Mouse (Mus musculus): ENCODE results near the gene Esf1. TPM values are rescaled to one million over a fixed set of nuclear protein-coding genes. Genes with fewer than 3 reads are reported as not detected.
"Not testable (repeated sequence)": the region's sequence is repeated elsewhere in the genome, so short reads cannot be mapped to it uniquely, and the experiment has no call there.

The Esf1 gene
- polyA plus RNA-seq, 1 experiment: 16.7 TPM

DNA sequence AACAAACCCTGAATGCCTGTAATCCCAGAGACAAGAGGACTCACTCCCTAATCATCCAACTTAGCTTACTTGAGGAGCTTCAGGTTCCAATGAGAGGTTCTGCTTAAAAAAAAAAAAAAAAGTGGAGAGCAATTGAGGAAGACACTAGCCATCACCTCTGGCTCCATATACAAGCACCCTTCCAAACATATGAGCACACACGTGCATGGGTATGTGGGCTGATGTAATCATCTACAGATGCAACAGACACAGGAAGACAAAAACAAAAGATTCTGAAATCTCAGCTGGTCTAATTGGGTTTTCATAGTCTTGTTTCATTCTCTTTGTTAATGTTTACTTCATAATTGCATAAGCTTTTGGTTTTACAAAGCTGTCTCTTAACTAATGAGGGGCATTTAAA is 1.3 kb downstream of the Esf1 start:
- Histone ChIP-seq H3K4me1 (ENCODE audit: control insufficient read depth, insufficient read depth, low read length) (peaks cover 13% of the 10 kb centered on the region), H3K4me3 (ENCODE audit: insufficient read depth, low read length) (no peak overlapping the region), H3K27ac (ENCODE audit: insufficient read depth, low read depth, low read length) (no peak overlapping the region)
- TF ChIP-seq POLR2A (IDR thresholded peaks at IDR 0.05; ENCODE audit: borderline replicate concordance, low read depth, low read length): no peak
- no peak for TF ChIP-seq CTCF (IDR thresholded peaks at IDR 0.05; ENCODE audit: low read depth, low read length)

DNA sequence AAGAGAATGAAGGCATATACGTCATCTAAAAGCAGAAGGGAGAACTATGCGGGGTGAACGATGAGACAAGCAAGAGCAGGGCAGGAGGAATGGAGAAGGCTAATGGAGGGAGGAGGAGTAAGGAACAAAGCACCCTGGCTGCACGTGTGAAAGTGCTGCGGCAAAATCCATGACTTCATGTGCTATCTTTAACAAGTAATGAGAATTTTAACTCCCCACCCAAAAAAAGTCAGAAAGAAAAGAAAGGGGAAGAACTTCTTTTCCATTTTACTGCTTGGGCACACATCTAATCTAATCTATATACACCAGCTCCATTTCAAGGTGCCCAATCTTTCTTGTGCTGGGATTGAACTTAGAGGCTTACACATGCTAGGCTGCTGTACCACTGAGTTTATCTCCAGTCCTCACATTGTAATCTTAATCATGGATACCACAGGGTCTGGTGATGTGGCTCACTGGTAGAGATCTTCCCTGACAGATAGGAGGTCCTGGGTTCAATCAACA is 7.0 kb downstream of the Esf1 start:
- H3K27ac ChIP-seq (ENCODE audit: insufficient read depth, low read depth, low read length): no peak overlapping the region
- H3K4me3 ChIP-seq (ENCODE audit: insufficient read depth, low read length): no peak overlapping the region
- H3K4me1 ChIP-seq (ENCODE audit: control insufficient read depth, insufficient read depth, low read length): peaks cover 13% of the 10 kb centered on the region
- TF ChIP-seq POLR2A (IDR thresholded peaks at IDR 0.05; ENCODE audit: borderline replicate concordance, low read depth, low read length) (no peak), CTCF (IDR thresholded peaks at IDR 0.05; ENCODE audit: low read depth, low read length) (no peak)

DNA sequence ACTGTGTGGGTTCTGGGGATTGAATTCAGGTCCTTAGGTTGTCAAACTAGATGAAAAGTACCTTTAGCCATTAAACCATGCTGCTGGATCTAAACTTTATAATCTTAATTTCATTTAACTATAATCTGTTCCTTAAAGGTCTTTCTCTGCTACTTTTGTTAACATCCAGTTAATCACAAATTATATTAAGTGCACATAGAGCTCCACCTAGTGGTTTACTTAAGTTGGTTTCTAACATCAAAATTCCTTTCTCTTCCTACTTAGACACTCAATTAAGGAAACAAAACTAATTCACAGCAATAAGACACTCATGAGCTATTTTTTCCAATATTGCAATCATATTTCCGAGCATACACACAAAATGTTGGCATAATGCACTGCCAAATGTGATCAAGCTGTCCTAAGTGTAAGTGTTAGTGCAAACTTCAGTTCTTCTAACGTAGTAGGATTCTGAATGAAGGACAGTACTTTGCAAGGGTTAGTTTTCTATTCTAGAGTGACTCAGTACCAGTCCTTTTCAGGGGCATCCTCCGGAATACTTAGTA is 11.1 kb downstream of the Esf1 start:
- peaks cover 8% of the 10 kb centered on the region for H3K4me1 ChIP-seq (ENCODE audit: control insufficient read depth, insufficient read depth, low read length)
- no peak overlapping the region for H3K4me3 ChIP-seq (ENCODE audit: insufficient read depth, low read length)
- no peak for TF ChIP-seq CTCF (IDR thresholded peaks at IDR 0.05; ENCODE audit: low read depth, low read length)
- no peak for TF ChIP-seq POLR2A (IDR thresholded peaks at IDR 0.05; ENCODE audit: borderline replicate concordance, low read depth, low read length)
- H3K27ac ChIP-seq (ENCODE audit: insufficient read depth, low read depth, low read length): no peak overlapping the region

DNA sequence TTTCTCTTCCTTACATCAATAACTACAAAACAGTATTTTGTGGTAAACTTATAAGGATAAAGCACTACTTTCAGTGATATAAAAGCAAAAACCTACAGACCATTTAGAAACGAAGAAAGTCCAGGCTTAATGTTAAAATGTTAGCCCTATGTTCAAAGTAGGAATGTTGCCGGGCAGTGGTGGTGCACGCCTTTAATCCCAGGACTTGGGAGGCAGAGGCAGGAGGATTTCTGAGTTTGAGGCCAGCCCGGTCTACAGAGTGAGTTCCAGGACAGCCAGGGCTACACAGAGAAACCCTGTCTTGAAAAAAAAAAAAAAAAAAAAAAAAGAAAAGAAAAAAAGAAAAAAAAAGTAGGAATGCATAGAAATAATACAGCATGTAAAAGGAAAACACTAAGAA is 18.6 kb downstream of the Esf1 start, which contains the start of gene Gm17374:
Gm17374 (plus strand) TSS at position 301 of the 400 bp plus-strand sequence.
- H3K4me3 ChIP-seq (ENCODE audit: insufficient read depth, low read length); H3K4me1 ChIP-seq (ENCODE audit: control insufficient read depth, insufficient read depth, low read length); H3K27ac ChIP-seq (ENCODE audit: insufficient read depth, low read depth, low read length): not testable (repeated sequence)

DNA sequence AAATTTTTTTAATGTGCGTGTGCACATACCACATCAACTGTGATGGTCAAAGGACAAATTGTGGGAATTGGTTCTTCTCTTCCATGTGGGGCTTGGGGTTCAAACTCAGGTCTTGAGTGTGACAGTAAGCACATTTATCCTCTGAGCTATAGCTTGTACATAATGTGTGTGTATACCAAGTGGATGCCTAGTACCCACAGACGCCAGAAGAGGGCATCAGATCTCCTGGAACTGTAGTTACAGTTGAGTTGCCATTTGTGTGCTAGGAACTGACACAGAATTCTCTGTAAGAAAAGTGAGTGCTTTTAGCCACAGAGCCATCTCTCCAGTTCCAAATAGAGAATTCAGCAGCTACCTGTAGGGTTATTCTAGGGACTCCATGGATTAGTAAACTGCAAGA is 44.8 kb downstream of the Esf1 start:
- TF ChIP-seq CTCF (IDR thresholded peaks at IDR 0.05; ENCODE audit: low read depth, low read length) (no peak), POLR2A (IDR thresholded peaks at IDR 0.05; ENCODE audit: borderline replicate concordance, low read depth, low read length) (no peak)
- H3K4me1 ChIP-seq (ENCODE audit: control insufficient read depth, insufficient read depth, low read length): no peaks in the 10 kb centered on the region

DNA sequence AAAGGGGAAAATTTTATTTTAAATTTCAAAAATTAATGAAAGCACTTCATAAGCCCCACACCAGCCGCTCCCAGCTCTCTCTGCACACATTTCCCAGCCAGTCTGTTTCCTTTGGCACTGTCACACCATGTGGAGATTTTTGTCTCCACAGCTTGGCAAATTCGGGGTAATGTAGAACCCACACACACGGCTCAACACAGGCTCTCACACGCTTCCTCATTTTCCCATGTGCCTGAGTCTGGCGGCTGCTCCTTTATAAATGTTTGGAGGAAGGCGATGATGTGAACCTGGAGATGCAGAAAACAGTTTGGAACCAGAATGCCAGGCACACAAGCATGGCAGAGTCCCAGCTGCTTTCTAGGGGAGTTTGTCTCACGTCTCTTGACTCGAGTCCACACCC is 56.5 kb downstream of the Esf1 start:
- Histone ChIP-seq H3K4me1 (ENCODE audit: control insufficient read depth, insufficient read depth, low read length) (no peaks in the 10 kb centered on the region), H3K4me3 (ENCODE audit: insufficient read depth, low read length) (no peak overlapping the region), H3K27ac (ENCODE audit: insufficient read depth, low read depth, low read length) (no peak overlapping the region)
- no peak for TF ChIP-seq CTCF (IDR thresholded peaks at IDR 0.05; ENCODE audit: low read depth, low read length)
- no peak for TF ChIP-seq POLR2A (IDR thresholded peaks at IDR 0.05; ENCODE audit: borderline replicate concordance, low read depth, low read length)

More for the DNA sequence above, 44.8 kb downstream of the Esf1 start:
- no peak overlapping the region for H3K4me3 ChIP-seq (ENCODE audit: insufficient read depth, low read length)
- no peak overlapping the region for H3K27ac ChIP-seq (ENCODE audit: insufficient read depth, low read depth, low read length)

DNA sequence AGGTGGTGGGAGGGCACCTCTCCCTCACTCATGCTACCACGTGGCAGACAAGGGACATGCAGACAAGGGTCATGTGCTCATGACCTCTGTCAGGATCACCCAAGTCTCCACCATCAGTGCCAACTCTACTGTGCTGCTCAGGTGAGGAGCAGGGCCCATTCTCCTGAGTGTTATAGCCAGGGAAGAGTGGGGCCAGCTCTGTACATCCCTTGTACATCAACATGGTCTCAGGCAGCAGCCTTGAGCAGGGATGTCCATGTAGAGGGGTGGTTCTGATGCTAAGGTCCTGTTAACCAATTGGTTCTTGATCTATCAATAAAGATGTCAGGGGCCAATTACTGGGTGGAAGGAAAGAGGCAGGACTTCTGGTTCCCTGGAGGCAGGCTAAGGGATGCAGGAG is 61.4 kb downstream of the Esf1 start:
- H3K27ac ChIP-seq (ENCODE audit: insufficient read depth, low read depth, low read length): no peak overlapping the region
- no peaks in the 10 kb centered on the region for H3K4me1 ChIP-seq (ENCODE audit: control insufficient read depth, insufficient read depth, low read length)
- no peak for TF ChIP-seq POLR2A (IDR thresholded peaks at IDR 0.05; ENCODE audit: borderline replicate concordance, low read depth, low read length)
- no peak for TF ChIP-seq CTCF (IDR thresholded peaks at IDR 0.05; ENCODE audit: low read depth, low read length)
- no peak overlapping the region for H3K4me3 ChIP-seq (ENCODE audit: insufficient read depth, low read length)

DNA sequence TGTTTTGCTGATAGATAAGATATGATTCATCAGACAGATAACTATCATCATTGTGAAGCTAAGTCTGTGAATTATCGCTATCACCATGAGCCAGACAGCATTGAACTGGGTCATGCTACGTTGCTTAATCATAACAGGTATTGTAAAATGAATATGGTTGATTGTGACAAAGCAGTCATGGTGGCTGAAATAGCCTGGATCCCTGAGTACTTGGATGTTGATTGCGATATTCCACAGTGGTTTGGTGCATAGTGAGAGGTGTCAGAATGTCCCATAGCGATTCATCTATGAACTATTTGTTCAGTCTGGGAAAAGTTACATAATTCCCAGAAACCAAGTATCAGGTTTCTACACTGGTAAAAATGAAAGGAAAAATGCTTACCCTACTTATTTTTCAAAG is 62.7 kb downstream of the Esf1 start:
- TF ChIP-seq POLR2A (IDR thresholded peaks at IDR 0.05; ENCODE audit: borderline replicate concordance, low read depth, low read length): no peak
- TF ChIP-seq CTCF (IDR thresholded peaks at IDR 0.05; ENCODE audit: low read depth, low read length): no peak
- Histone ChIP-seq H3K4me3 (ENCODE audit: insufficient read depth, low read length) (no peak overlapping the region), H3K4me1 (ENCODE audit: control insufficient read depth, insufficient read depth, low read length) (no peaks in the 10 kb centered on the region), H3K27ac (ENCODE audit: insufficient read depth, low read depth, low read length) (no peak overlapping the region)

DNA sequence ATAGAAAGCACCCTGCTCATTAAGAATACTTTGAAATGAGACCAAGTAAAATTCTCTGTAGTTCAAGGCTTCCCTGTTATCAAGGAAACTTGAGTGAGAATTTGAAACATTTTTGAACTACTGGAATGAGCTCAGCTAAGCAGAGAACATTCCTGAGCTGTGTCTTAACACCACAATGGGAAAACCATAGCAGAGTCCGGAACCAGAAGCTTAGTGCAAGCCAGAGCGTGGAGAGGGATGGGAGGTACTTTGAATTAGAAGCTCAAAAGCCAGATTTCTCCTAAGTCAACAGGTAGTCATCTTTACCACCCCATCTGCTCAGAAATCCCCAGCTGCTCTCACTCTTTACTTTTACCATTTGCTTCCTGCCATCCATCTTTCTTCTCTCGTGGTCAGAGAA is 65.4 kb downstream of the Esf1 start:
- no peaks in the 10 kb centered on the region for H3K4me1 ChIP-seq (ENCODE audit: control insufficient read depth, insufficient read depth, low read length)
- H3K27ac ChIP-seq (ENCODE audit: insufficient read depth, low read depth, low read length): no peak overlapping the region
- H3K4me3 ChIP-seq (ENCODE audit: insufficient read depth, low read length): no peak overlapping the region
- TF ChIP-seq CTCF (IDR thresholded peaks at IDR 0.05; ENCODE audit: low read depth, low read length) (no peak), POLR2A (IDR thresholded peaks at IDR 0.05; ENCODE audit: borderline replicate concordance, low read depth, low read length) (no peak)

DNA sequence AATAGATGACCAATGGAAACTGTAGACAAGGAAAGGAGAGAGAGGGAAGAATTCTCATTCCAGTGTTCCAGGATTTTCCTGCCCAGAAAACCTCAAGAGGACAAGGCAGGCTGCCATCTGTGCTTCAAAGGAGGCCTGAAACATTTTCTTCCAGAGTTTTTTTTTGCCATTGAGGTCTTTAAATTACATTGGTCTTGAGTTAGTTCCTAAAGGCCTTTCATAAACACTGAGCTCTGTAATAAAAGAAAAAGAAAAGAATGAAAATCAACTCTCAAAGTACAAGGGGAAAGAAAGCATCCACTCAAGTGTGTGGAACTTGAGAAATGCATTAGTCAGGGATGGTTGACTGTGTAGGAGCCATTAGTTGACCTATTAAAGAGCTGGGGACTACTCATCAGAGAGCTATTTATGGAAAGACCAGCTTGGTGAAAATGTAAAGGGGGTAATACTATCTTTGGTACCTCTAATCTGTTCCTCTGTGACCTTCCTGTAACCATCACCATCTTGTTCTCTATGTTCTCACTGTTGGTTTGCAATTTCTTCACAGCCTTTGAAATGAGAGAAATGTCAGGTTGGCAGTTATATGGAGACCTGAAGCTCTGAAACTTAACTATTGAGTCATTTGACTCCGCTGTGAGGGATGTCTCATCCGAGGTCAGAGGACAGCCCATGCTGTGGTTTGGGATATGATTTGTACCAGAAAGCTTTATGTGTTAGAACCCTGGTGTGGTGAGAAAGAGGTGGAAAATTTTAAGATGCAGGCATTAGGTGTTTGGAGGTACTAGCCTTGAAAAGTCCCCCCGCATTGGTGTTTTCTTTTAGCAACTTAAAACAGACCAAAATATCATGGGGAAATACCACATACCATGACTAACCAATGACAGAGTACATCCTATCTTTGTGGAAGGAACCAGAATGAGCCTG is 69.6 kb downstream of the Esf1 start:
- Histone ChIP-seq H3K4me3 (ENCODE audit: insufficient read depth, low read length) (no peak overlapping the region), H3K27ac (ENCODE audit: insufficient read depth, low read depth, low read length) (no peak overlapping the region), H3K4me1 (ENCODE audit: control insufficient read depth, insufficient read depth, low read length) (no peaks in the 10 kb centered on the region)
- TF ChIP-seq CTCF (IDR thresholded peaks at IDR 0.05; ENCODE audit: low read depth, low read length): no peak
